Mouse (Mus musculus): ENCODE results near the gene Tubb1. TPM values are rescaled to one million over a fixed set of nuclear protein-coding genes. Genes with fewer than 3 reads are reported as not detected.

Gene Tubb1
- total and polyA plus RNA-seq, 2 experiments from 2014 or later: 1.0 TPM; not detected in 1

DNA sequence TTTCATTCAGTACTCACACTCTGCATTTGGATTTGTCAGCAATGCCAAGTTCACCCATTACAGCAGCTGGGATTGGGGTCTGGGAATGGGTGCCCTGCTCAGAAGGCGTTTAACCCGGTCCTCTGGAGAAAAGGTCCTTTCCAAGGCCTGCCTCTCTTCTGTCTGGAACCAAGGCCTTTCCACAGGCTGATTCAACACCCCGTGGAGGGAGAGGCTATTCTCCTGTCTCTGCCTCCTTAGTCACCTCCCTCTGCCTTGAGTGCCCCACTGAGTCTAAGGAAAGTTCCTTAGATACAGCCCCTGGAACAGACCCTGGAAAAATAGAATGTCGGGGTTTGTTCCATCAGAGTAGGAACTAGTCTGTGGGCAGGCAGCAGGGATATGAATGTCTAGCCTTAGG lies 2.1 kb upstream of the Tubb1 start:
- Histone ChIP-seq H3K4me2 (ENCODE audit: low read depth, low read length) (no peak overlapping the region), H3K4me3 (ENCODE audit: low read length) (no peak overlapping the region), H3K9ac (replicated peaks; ENCODE audit: low read length) (no peak overlapping the region), H3K27me3 (ENCODE audit: insufficient read depth, low read length) (no peaks in the 10 kb centered on the region), H3K36me3 (ENCODE audit: insufficient read depth, low read length) (no peaks in the 10 kb centered on the region), H3K27ac (no peak overlapping the region), H3K9me3 (ENCODE audit: low read length) (no peaks in the 10 kb centered on the region), H3K4me1 (ENCODE audit: insufficient read depth, low read length) (no peaks in the 10 kb centered on the region)
- TF ChIP-seq CTCF (IDR thresholded peaks at IDR 0.05; ENCODE audit: low read depth): no peak
- ATAC-seq: no peak
- WGBS: 85% methylated on average over 4 of the region's 4 CpGs
- DNase-seq (ENCODE audit: low spot score): no peak

DNA sequence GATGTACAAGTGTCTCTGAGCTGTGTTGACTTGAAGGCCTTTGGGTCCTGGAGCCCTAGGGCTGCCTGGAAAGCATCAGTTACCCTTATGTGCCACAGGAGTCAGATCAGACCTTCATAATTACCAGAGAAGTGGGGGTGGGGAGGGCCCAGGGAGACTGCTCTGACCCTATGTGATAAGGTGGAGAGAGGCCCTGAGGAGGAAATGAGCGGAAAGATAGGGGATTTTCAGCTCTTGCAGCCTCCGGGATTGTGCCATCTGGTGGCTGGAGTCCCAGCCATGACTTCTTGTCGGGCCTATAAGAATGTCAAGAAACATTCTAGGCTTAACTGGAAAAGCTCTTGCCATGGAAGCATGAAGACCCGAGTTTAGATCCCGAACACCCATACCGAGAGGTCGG lies 3.2 kb downstream of the Tubb1 start:
- Histone ChIP-seq H3K4me3 (ENCODE audit: low read length) (no peak overlapping the region), H3K36me3 (ENCODE audit: insufficient read depth, low read length) (no peaks in the 10 kb centered on the region), H3K4me2 (ENCODE audit: low read depth, low read length) (no peak overlapping the region), H3K9me3 (ENCODE audit: low read length) (no peaks in the 10 kb centered on the region), H3K27me3 (ENCODE audit: insufficient read depth, low read length) (no peaks in the 10 kb centered on the region), H3K9ac (replicated peaks; ENCODE audit: low read length) (no peak overlapping the region), H3K4me1 (ENCODE audit: insufficient read depth, low read length) (no peaks in the 10 kb centered on the region), H3K27ac (no peak overlapping the region)
- 74% methylated on average over 7 of the region's 7 CpGs for WGBS
- ATAC-seq (no peak), DNase-seq (ENCODE audit: low spot score) (peak; percentile 14)
- TF ChIP-seq CTCF (IDR thresholded peaks at IDR 0.05; ENCODE audit: low read depth): peak; percentile 27; the same call in 1 of the 2 replicates

DNA sequence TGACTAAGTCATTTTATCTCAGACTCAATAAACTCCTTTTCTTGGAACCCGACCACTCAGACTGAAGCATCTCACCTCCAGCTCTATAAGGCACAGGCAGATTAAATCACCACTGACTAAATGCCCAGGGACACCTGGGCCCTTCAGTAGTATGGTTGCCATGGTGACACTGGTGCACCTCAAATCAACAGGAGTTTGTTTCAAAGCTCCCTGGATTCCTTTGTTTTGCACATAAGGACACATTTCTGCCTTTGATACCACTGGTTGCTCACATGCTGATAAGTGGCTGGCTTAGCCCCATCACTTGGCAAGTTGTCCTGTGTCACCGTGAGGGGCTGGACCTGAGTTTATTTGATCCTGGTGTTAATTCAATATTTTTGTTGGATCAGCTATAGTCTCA lies 8.9 kb downstream of the Tubb1 start:
- Histone ChIP-seq H3K9me3 (ENCODE audit: low read length) (no peaks in the 10 kb centered on the region), H3K4me2 (ENCODE audit: low read depth, low read length) (no peak overlapping the region), H3K27me3 (ENCODE audit: insufficient read depth, low read length) (no peaks in the 10 kb centered on the region), H3K4me1 (ENCODE audit: insufficient read depth, low read length) (no peaks in the 10 kb centered on the region), H3K36me3 (ENCODE audit: insufficient read depth, low read length) (peaks cover 21% of the 10 kb centered on the region), H3K27ac (no peak overlapping the region), H3K4me3 (ENCODE audit: low read length) (no peak overlapping the region), H3K9ac (replicated peaks; ENCODE audit: low read length) (no peak overlapping the region)
- WGBS: 52% methylated on average over 2 of the region's 2 CpGs
- ATAC-seq (no peak), DNase-seq (ENCODE audit: low spot score) (peak; percentile 10)
- TF ChIP-seq CTCF (IDR thresholded peaks at IDR 0.05; ENCODE audit: low read depth): no peak

DNA sequence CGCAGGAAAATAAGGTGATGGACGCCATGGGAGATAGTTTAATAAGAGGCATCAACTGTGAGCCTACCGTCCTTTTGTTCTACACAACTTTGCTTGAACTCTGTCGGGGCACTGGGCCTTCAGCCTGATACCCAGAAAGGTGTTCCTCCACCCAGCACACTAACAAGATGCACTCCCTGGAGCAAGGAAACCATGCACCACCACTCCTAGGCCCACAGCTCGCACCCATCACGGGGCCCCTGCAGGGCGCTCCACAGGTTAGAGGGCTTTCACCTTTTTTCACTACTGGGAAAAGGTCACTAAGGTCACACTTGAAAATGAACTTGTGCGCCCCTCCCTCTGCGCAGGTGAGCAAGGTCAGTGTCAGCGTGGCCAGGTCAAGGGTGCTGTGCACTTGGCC lies 12.9 kb downstream of the Tubb1 start:
- no peaks in the 10 kb centered on the region for H3K27me3 ChIP-seq (ENCODE audit: insufficient read depth, low read length)
- 31% methylated on average over 10 of the region's 10 CpGs for WGBS
- ATAC-seq: peak; percentile 36; the same call in 1 of the 2 replicates
- H3K4me1 ChIP-seq (ENCODE audit: insufficient read depth, low read length): no peaks in the 10 kb centered on the region
- no peaks in the 10 kb centered on the region for H3K9me3 ChIP-seq (ENCODE audit: low read length)
- H3K9ac ChIP-seq (replicated peaks; ENCODE audit: low read length): peak overlapping the region; percentile 81
- no peak for DNase-seq (ENCODE audit: low spot score)
- no peak for TF ChIP-seq CTCF (IDR thresholded peaks at IDR 0.05; ENCODE audit: low read depth)
- peak overlapping the region; percentile 81 for H3K4me3 ChIP-seq (ENCODE audit: low read length)
- peak overlapping the region; percentile 95 for H3K4me2 ChIP-seq (ENCODE audit: low read depth, low read length)
- H3K27ac ChIP-seq: peak overlapping the region; percentile 76
- peaks cover 21% of the 10 kb centered on the region for H3K36me3 ChIP-seq (ENCODE audit: insufficient read depth, low read length)

DNA sequence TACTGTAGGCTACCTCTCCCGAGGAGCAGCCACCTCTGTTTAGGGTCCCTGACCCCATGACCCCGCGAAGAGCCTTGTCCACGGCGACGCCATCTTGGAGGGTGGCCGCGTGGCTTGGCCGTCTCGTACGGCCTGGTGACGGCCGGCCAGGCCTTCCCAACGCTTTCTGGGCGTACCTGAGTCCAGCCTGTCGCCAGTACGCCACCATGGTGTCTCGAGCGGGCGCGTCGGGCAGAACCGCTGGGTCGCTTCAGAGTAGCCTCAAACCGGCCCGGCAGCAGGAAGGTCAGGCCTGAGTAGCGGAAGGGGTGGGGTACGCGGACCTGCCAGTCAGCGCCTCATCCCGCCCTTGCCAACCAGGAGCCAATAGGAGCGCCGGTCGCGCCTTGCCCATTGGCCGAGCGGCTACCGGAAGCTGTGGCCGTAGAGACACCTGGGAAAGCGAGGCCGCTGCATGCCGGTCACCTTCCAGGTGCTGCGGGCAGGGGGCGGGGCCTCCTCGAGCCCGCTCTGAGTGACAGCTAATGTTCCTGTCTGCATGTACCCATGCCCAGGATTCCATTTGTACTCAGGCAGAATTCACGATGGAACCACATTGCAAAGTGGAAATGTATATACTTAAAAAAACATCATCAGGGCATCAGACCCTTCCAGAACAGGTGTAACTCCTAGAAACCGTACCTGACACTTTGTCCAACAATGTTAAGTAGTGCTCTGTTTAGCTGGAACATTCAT lies 13.5 kb downstream of the Tubb1 start, which contains the start of gene Atp5e:
TSS of gene Atp5e (minus strand) at position 317 of the 735 bp plus-strand sequence.
- no peaks in the 10 kb centered on the region for H3K9me3 ChIP-seq (ENCODE audit: low read length)
- H3K9ac ChIP-seq (replicated peaks; ENCODE audit: low read length): peak within 1 kb of the TSS; percentile 81
- peak within 1 kb of the TSS; percentile 81 for H3K4me3 ChIP-seq (ENCODE audit: low read length)
- H3K27me3 ChIP-seq (ENCODE audit: insufficient read depth, low read length): no peaks in the 10 kb centered on the region
- peak within 1 kb of the TSS; percentile 95 for H3K4me2 ChIP-seq (ENCODE audit: low read depth, low read length)
- WGBS: 2% methylated on average over 48 of the region's 48 CpGs
- peak; percentile 96 for DNase-seq (ENCODE audit: low spot score)
- peak; percentile 100 for ATAC-seq
- peak within 1 kb of the TSS; percentile 76 for H3K27ac ChIP-seq
- H3K36me3 ChIP-seq (ENCODE audit: insufficient read depth, low read length): peaks cover 21% of the 10 kb centered on the region
- no peaks in the 10 kb centered on the region for H3K4me1 ChIP-seq (ENCODE audit: insufficient read depth, low read length)
- peak; percentile 21 for TF ChIP-seq CTCF (IDR thresholded peaks at IDR 0.05; ENCODE audit: low read depth)

DNA sequence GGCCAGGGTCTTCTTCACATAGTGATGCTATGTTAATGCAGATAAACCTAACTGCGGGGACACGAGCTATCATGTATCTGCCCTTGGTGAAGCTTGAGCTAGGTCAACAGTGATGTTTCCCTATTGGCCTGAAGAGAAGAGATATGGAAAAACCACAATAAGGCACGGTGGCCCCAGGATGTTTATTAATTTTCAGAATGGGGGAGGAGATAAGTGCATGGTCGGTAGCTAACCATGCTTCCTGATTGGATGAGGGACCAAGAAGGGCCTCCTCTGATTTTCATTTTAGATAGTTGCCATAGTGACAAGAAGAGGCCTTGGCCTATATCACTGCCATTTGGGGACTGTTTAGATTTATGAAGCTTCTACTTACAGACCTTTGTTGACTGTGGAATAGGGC lies 19.8 kb downstream of the Tubb1 start:
- Histone ChIP-seq H3K27me3 (ENCODE audit: insufficient read depth, low read length) (no peaks in the 10 kb centered on the region), H3K27ac (no peak overlapping the region), H3K9ac (replicated peaks; ENCODE audit: low read length) (no peak overlapping the region), H3K4me3 (ENCODE audit: low read length) (no peak overlapping the region), H3K4me2 (ENCODE audit: low read depth, low read length) (no peak overlapping the region), H3K36me3 (ENCODE audit: insufficient read depth, low read length) (no peaks in the 10 kb centered on the region; the same call in 1 of the 2 replicates), H3K4me1 (ENCODE audit: insufficient read depth, low read length) (no peaks in the 10 kb centered on the region), H3K9me3 (ENCODE audit: low read length) (no peaks in the 10 kb centered on the region)
- DNase-seq (ENCODE audit: low spot score) (no peak), ATAC-seq (no peak)
- no peak for TF ChIP-seq CTCF (IDR thresholded peaks at IDR 0.05; ENCODE audit: low read depth)
- WGBS: 93% methylated on average over 4 of the region's 4 CpGs

DNA sequence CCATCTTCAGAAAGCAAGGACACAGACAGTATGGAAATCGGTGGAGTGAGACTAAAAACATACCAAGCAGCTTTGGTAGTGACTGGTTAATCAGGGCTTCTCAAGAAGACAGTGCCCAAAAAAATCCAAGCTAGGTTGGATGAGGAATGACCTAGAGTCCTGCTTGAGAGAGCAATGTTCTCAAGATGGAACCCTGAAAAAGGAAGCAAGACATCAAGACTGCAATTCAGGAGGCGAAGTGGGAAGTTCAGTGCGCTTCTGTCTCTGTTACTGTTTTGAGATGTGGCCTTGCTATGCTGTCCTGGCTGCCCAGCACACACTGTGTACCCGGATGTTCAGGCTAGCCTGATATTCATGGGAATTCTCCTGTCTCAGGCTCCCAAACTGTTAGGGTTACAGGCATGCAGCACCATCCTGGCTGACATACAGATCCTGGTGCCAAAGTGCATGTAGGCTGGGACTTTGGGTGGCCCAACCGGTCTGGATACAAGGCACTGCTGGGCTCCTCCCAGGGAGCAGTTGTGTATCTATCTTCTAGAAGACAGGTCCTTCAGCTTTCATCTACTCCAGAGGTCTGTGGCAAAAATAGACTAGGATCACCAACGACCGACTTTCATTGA lies 20.4 kb downstream of the Tubb1 start:
- H3K4me2 ChIP-seq (ENCODE audit: low read depth, low read length): no peak overlapping the region
- H3K9ac ChIP-seq (replicated peaks; ENCODE audit: low read length): no peak overlapping the region
- no peaks in the 10 kb centered on the region; the same call in 1 of the 2 replicates for H3K36me3 ChIP-seq (ENCODE audit: insufficient read depth, low read length)
- no peak for ATAC-seq
- H3K27me3 ChIP-seq (ENCODE audit: insufficient read depth, low read length): no peaks in the 10 kb centered on the region
- H3K4me3 ChIP-seq (ENCODE audit: low read length): no peak overlapping the region
- no peak for TF ChIP-seq CTCF (IDR thresholded peaks at IDR 0.05; ENCODE audit: low read depth)
- no peaks in the 10 kb centered on the region for H3K9me3 ChIP-seq (ENCODE audit: low read length)
- H3K4me1 ChIP-seq (ENCODE audit: insufficient read depth, low read length): no peaks in the 10 kb centered on the region
- 96% methylated on average over 7 of the region's 7 CpGs for WGBS
- H3K27ac ChIP-seq: no peak overlapping the region
- no peak for DNase-seq (ENCODE audit: low spot score)
